ENCODE assay signal across 8 mouse cellular contexts in genomic region chr3:115815571-115816156, GRCm38 (mm10).
DNase-seq lines count a peak whose midpoint lies in the region; ATAC-seq lines count a peak whose summit lies in the region.

No protein-coding gene starts in this region.

- H3K4me1 ChIP-seq in limb, embryonic 15.5 days = no peaks in the 10 kb centered on the region
- H3K4me1 ChIP-seq in midbrain, embryonic 13.5 days (replicated peaks) = no peaks in the 10 kb centered on the region
- no peaks in the 10 kb centered on the region for H3K4me1 ChIP-seq in forebrain, embryonic 12.5 days

- peak; percentile 34 for DNase-seq in 3T3-L1 (ENCODE audit: low read depth, low spot score)
- peak; percentile 5 for DNase-seq in adrenal gland, postnatal 25 days
- peak; percentile 70 to 72 for DNase-seq in heart, postnatal 10 days
- DNase-seq in natural killer cell, adult 2 months (ENCODE audit: low spot score in 2 of 2) = peak; percentile 89 to 90
- no peak for DNase-seq in left cerebral cortex, adult 9 months (ENCODE audit: low spot score in 2 of 2)

- H3K27ac ChIP-seq in limb, embryonic 15.5 days = peak overlapping the region; percentile 33; the same call in 1 of the 2 replicates
- no peak overlapping the region for H3K27ac ChIP-seq in midbrain, embryonic 13.5 days
- H3K27ac ChIP-seq in forebrain, embryonic 12.5 days = no peak overlapping the region

- H3K9ac ChIP-seq in limb, embryonic 15.5 days = no peak overlapping the region
- H3K9ac ChIP-seq in midbrain, embryonic 13.5 days (replicated peaks) = no peak overlapping the region
- H3K9ac ChIP-seq in forebrain, embryonic 12.5 days = no peak overlapping the region

- H3K36me3 ChIP-seq in limb, embryonic 15.5 days = no peaks in the 10 kb centered on the region
- H3K36me3 ChIP-seq in midbrain, embryonic 13.5 days = no peaks in the 10 kb centered on the region
- H3K36me3 ChIP-seq in forebrain, embryonic 12.5 days (replicated peaks) = no peaks in the 10 kb centered on the region

- 0 out of 2 replicates have a peak overlapping the region, but pooled peaks have one; percentile 7 for H3K4me2 ChIP-seq in limb, embryonic 15.5 days
- no peak overlapping the region for H3K4me2 ChIP-seq in midbrain, embryonic 13.5 days (replicated peaks)
- H3K4me2 ChIP-seq in forebrain, embryonic 12.5 days = no peak overlapping the region

- H3K4me3 ChIP-seq in limb, embryonic 15.5 days = no peak overlapping the region
- H3K4me3 ChIP-seq in midbrain, embryonic 13.5 days (replicated peaks) = no peak overlapping the region
- H3K4me3 ChIP-seq in forebrain, embryonic 12.5 days (replicated peaks) = no peak overlapping the region

- WGBS in limb, embryonic 15.5 days = 32% methylated on average over 12 of the region's 12 CpGs
- WGBS in midbrain, embryonic 13.5 days = 83% methylated on average over 12 of the region's 12 CpGs
- WGBS in forebrain, embryonic 12.5 days = 83% methylated on average over 12 of the region's 12 CpGs

- intact Hi-C loops in heart, postnatal 10 days (cut with DNase I) = loop anchor here (2.0 kb wide), 1 partner anchor 103 kb away; no protein-coding TSS in a partner anchor

- no peak for ATAC-seq in limb, embryonic 15.5 days (ENCODE audit: insufficient number of reproducible peaks, low FRiP score, low TSS enrichment, low read depth)
- no peak for ATAC-seq in midbrain, embryonic 13.5 days
- ATAC-seq in forebrain, embryonic 12.5 days (ENCODE audit: low FRiP score) = no peak

- no peaks in the 10 kb centered on the region for H3K27me3 ChIP-seq in limb, embryonic 15.5 days
- H3K27me3 ChIP-seq in midbrain, embryonic 13.5 days = no peaks in the 10 kb centered on the region
- H3K27me3 ChIP-seq in forebrain, embryonic 12.5 days = no peaks in the 10 kb centered on the region

- no peaks in the 10 kb centered on the region for H3K9me3 ChIP-seq in limb, embryonic 15.5 days
- H3K9me3 ChIP-seq in midbrain, embryonic 13.5 days = no peaks in the 10 kb centered on the region
- H3K9me3 ChIP-seq in forebrain, embryonic 12.5 days = no peaks in the 10 kb centered on the region

Comparison
In these comparisons a context has a peak if more than half of its experiments do, and no peak if none do; other contexts are left out.
1. DNase-seq: peak in 3T3-L1 (single experiment), adrenal gland, postnatal 25 days (single experiment), heart, postnatal 10 days (2 of 2) and natural killer cell, adult 2 months (2 of 2); none in left cerebral cortex, adult 9 months (0 of 2).